Mouse (Mus musculus) urinary bladder, postnatal 0 days (tissue): Measurements from ENCODE around the gene Ndufs4. TPM values are rescaled to one million over a fixed set of nuclear protein-coding genes. Genes with fewer than 3 reads are reported as not detected.

ENCODE experiments used
- polyA plus RNA-seq: library from polyadenylated mRNA; unstranded; fragments of >200 nt; fragmentation: Nextera tagmentation; extraction: Ambion mirVana; gene quantifications from 2 replicates; pipeline ENCODE4 v1.2.1, GENCODE M21; 2015

The Ndufs4 gene
- 300 and 303 TPM in 2 replicates for polyA plus RNA-seq

DNA sequence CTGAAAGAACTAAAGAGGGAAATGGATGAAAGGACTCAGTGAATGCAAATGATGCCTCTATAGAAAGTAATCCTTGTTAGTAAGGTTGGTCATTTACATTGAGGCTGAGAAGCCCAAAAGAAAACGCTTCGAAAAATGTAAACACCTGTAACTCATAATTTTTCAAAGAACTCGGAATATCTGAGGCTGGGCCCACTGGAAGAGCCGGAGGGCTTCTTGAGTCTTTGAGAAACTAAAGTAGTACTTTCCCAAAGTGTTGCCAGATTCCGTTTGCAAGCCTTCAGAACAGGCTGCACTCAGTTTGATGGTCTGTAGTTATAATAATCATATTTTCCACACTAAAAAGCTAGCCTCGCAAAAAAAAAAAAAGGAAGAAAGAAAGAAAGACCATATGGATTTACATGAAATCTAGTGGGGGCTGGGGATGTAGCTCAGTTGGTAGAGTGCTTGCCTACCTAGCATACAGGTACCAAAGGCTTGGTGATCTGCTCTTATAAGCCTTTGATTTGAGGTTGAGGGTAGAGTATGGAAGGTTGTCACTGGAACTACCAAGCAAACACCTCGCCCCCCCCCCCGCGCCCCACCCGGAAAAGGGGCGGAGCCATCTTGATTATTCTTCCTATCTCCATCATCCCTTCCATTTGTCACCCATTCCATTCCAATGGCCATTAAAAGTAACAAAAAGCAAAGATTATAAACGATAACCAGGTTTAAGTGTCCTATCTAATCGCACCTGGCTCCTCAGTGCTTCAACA is at the start of gene Ndufs4:
Gene Ndufs4 (minus strand): TSS at position 48 of the 755 bp plus-strand sequence.

Other genes with a start within 250 kb of the Ndufs4 start
- 4.8 and 4.9 TPM in 2 replicates for gene Fst, start 70.7 kb upstream of the Ndufs4 start, polyA plus RNA-seq